Mouse (Mus musculus) urinary bladder, postnatal 10 days (tissue): Measurements from ENCODE around the gene Gm128.

ENCODE experiments used
- DNase-seq: peaks from one replicate; pipeline ENCODE4 v3.0.0; 2022; ENCODE audit warnings: low spot score

Gene Gm128

DNA sequence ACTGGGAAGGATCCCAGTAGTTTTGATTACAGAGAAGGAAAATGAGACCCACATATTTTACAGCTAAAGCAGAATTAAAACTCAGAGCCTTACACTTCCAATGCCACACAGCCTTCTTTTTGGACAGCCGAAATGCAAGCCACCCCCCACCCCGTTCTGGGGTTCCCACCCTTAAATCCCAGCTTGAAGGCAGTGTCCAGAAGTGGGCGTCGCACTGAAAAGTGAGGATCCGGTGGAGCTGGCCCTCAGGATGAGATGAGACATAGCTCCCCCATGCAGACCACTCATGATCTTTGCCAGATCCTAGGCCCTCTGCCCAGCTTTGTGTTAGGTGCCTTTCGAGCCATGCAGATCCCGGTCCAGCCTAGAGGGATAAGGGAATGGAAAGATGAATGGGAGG is at the start of gene Gm128:
Gene Gm128 (minus strand): TSS at position 101 of the 400 bp plus-strand sequence.
- no peak for DNase-seq

DNA sequence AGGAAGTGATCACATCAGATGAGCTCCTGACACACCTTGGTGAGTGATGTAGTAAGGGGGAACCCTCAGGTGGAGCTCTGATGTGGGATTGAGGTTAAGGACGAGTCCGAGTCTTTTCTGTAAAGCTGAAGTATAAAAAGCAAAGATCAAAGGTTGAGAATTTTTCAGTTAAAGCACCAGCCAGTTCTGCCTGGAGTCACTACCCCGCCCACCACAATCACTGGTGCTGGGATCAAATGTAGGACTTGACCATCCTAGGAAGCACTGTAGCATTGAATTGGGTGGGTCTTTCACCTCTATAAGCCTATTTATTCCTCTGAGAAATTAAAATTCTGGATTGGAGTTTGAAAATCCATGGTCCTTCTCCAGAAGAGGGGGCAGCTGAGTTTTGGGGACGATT is 49.6 kb upstream of the Gm128 start:
- DNase-seq: no peak

DNA sequence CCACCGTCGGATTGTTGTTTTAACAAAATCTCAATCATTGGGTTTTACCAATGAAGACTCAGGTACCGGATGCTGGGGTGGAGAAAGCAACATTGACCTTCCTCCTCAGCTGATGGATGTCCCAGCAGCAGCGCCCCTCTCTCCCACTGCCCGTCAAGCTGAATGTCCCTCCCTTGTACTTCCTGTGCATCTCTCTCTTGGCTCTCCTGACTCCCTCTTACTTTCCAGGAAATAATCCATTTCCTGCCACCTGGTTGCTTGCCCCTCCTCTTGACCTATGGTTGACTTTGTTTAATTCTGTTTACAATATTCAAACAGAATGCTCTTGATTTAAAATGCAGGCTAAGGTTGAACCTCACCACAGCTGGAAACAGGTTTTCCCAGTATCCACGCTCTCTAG is 48.8 kb upstream of the Gm128 start:
- DNase-seq: no peak

DNA sequence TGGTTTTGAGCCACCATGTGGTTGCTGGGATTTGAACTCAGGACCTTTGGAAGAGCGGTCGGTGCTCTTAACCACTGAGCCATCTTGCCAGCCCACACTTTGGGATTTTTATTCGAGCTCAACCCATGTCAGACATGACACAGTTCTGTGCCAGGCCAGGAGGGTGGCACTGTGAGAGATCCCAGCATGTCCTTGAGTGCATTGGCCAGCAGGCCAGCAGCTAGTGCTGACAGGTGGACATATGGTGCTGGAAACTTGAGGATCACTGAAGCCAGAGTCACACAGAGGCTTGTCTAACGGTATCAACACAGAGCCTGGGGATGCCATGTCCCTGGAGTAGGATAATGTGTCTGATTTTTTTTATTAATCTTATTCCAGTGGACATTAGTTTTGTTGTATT is 48.0 kb upstream of the Gm128 start:
- no peak for DNase-seq

DNA sequence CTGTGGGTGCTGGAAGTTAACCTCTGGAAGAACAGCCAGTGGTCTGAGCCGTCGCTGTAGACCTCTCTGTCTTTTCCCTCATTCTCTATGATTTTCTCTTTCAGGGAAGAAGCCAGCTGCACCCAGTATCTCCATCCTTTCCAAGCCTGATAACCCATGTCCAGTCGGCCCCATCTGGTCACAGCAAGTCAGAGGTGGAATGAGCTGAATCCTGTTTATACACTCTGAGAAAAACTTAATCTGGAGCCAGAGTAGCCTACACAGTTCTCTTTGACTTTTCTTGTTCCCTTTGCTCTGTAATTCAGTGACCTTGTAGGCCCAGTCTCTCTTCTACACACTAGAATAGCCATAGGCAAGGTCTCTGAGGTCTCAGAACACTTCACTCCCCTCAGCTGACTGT is 46.1 kb upstream of the Gm128 start:
- no peak for DNase-seq

DNA sequence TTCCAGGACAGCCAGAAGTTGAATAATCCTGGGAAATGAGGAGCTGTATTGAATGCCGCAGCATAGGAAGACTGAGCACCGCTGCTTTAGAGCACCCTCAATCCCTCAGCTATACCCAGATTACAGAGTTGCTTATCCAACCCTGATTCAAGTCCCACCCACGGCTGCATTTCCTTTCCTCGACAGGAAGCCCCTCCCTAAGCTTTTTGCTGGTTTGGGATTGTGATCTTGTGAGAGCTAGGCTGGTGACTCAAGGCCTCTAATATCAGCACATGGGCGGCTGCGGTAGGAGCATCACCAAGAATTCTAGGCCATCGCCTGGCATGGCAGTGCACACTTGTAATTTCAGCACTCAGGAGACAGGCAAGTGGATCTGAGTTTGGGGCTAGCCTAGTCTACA is 45.1 kb upstream of the Gm128 start:
- no peak for DNase-seq

DNA sequence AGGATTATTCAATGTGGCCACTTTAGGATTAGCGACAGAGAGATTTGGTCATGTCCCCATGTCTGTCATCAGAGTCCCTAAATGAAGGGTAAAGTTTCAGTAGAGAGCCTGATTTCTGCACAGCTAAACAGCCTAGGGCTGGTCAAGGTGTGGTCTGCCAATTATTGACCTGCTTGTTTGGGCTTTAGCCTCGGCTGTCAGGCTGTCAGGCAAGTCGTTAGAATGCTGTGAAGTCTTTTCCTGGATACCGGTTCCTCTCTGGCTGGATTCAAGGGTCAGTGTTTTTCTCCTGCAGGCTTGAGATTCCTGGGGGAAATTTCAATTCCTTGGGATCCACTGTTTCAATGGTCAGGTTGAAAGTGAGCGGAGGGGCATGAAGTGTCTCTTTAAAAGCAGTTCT is 44.6 kb upstream of the Gm128 start:
- no peak for DNase-seq

DNA sequence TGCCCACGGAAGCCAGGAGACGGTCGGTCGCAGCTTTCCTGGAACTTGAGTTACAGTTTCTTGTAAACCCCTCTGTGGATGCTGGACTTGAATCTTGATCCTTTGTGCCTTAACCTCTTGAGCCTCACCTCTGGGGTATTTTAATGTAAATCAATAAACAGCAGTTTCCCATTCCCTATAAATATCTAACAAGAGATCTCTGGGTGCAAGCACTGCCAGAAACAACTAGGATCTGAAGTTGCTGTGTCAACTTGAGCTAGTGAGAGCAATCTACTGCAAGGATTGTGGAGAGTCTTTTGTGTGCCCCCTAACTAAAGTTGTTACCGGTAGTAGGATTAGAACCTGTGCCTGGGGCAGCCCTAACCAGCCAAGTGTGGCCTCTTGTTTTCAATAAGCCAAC is 44.0 kb upstream of the Gm128 start:
- DNase-seq: no peak

DNA sequence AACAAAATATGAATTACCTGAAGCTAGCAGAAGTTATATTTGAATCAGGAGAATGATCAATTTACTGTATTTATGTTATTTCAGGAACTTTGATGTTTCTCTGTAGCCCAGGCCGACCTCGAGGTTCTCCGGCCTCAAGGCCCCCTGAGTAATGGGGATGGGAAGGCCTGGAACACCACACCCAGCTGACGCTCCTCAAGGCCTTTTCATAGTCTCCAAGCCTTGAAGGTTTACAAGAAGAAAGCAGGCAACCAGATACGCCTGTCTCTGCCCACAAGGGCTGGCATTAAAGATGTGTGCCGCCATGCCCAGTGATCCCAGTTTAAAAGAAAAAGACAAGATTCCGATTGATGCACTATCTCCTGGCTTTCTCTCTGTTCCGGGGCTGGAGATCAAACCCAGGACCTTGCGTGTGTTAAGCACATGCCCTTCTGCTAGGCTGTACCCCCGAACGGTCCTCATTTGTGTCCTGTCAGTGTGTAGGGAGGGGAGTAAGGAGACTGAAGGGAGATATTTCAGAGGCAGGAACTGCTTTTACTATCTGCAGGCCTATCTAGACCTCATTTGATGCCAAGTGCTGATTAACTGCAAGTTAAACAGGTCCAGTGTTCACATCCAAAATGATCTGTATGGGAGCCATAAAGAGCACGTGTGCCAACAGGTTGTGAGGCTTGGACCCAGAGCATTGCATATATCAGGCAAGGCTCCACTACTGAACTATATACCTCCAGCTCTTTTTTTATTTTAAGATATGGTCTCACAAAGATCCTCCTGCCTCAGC is 43.3 kb upstream of the Gm128 start:
- no peak for DNase-seq

DNA sequence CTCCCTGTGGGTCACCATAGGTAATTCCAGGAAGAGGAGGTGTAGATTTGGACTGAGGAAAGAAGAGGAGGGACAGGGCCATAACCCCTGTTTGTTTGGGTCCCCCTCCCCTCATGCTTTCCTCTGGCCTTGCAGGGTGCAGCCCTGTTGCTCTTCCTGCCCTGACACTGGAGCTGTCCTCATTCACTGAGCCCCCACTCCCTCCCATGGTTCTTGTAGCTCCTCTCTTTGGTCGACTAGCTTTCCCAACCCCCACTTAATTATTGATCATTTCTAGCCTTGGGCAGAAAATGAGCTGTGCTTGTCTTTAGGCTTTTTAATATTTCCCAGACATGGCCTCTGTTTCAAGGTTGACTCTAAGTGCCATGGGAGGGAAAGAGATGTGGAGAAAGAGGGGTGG is 42.7 kb upstream of the Gm128 start:
- DNase-seq: no peak

DNA sequence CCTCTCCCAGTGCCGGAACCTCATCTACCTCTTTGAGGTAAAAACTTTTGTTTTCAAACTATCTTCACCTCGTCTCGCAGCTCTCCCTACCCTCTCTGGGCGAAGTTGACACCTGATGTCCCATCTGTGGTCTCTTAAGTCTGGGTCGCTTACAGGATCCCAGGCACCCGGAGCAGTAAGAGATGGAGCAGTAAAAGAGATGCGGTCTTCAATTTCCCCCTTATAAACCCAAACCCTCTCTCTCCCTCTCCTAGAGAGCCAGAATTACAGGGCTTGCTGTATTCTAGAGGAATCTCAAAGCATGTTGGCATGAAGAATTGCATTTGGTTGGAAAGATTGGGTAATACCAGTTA is 42.2 kb upstream of the Gm128 start:
- DNase-seq: no peak

DNA sequence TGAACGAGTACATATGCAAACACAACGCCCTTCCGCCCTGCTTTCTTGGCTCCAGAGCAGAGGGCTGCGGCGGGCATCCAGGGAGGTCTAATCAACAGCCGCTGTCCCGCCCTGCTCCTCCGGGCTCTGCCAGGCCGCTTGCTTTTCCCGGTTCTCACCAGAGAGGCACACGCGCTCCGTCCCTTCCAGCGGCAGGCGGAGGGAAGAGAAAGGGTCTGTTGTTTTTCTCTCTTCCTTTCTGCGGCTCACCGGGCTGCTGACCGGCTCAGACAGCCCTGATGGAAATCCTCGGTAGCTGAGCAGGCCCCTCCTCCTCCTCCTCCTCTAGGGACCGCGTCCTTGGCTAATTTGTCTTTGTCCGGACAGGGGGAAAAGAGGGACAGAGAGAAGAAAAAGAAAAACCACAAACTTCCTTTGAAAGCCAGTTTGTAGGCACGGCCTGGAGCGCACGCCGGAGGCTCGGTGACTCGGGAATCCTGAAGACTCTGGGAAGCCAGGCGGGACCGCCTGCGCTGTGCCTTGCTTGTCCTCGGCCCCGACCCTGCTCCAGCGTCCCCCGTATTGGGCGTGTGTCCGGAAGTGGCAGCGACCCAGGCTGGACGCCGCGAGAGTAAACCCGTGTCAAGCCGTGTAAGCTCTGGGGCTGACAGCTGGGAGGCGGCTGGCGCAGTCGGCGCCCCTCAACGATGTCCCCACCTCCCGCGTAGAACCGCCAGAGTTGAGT is 41.6 kb upstream of the Gm128 start:
- peak; percentile 43 for DNase-seq

DNA sequence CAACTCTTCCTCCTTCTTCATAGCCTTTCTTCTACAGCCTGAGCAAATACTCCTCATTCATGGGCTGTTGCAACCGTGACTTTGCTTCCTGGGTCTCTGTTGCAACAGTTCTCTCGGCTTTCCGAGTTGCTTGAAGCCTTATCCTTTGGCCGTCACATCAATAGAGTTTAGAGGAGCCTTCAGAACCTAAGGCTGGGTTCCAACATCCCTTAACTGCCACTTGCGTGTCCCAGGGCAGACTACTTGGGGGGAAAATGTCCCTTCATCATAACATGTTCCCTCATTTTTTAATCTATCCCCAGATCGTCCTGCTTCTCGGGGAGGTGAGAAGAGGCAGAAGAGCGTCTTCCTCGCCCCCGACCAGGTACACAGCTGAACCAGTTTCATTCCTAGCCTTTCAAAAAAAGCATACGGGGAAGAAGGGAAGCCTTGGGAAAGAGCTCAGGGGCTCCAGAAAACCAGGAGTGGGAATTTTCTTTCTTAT is 41.0 kb upstream of the Gm128 start:
- DNase-seq: no peak

DNA sequence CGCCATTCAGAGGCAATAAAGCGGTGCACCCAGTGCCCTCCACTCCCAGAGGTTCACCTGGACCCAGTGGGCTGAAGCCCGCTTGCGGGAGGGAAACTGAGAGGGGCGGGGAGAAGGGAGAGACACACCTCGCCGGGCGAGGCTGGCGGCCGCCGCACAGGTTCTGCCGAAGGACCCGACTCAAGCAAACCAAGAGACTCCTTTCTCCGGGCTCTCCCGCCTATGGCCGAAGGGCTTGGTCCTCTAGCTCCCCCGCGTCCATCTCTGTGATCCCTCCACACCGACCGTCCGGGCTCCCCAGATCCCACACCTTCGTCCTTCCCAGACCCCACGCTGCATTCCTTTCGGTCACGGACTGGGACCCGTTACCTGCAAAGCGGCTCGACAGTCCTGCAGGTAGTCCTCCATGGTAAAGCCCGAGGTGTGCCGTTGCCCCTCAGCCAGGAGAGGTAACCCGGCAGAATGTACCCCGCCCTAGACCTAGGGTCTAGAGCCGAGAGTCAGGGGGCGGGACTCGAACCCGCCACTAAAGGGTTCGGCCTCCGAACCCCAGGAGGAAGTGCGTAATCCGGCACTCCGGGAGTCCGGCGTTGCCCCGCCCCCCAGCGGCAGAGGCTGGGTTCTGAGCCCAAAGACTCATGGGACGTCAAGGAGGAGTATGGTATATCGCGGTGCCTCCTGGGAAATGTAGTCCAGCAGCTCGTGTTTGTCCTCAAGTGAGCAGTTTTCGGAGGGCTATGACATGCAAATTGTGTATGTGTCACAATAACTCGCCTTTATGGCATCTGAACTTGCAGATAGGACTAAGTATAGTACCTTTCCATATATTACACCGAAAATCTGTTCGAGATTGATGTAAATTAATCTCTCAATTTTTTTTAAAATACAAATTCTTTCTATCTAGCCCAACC is 40.1 kb upstream of the Gm128 start, which contains the start of the genes Mindy1 and Prune1:
Gene Mindy1 (plus strand): TSS at position 130 of the 911 bp plus-strand sequence.
Gene Prune1 (minus strand): TSS at position 861 of the 911 bp plus-strand sequence.
- peak; percentile 95 for DNase-seq

DNA sequence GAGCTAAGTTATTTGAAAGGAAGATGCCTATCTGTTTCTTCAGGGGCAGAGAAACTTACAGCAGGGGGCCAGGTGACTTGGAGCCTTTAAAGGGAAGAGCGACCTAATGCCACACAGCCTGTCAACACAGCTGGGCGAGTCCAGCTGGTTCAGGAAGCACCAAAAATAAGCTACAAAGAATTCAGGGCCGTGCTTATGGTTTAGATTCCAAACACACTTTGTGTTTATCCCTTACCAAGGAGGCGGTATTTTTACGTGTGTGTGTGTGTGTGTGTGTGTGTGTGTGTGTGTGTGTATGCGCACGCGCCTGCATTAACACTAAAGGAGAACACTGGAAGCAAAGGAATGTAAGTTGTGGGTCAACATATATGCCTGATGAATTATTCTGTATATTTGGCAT is 39.3 kb upstream of the Gm128 start:
- DNase-seq: no peak

DNA sequence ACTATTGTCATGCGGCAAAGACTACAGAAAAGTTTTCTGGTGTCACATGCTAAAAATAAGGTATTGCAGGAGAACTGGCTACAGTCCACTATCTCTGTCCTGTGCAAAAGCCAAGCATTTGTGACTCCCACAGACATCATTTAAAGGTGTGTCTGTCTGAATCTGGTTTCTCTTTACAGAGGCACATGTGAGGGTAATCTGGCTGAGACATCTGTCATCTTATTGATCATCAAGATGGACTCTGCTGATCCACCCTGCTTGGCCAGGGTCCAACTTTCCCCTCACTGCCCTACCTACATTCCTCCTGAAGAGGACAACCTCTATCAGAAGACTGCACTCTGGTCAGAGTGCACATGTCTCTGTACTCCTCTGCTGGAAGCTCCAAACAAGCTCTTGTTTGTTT is 35.8 kb upstream of the Gm128 start:
- DNase-seq: no peak

DNA sequence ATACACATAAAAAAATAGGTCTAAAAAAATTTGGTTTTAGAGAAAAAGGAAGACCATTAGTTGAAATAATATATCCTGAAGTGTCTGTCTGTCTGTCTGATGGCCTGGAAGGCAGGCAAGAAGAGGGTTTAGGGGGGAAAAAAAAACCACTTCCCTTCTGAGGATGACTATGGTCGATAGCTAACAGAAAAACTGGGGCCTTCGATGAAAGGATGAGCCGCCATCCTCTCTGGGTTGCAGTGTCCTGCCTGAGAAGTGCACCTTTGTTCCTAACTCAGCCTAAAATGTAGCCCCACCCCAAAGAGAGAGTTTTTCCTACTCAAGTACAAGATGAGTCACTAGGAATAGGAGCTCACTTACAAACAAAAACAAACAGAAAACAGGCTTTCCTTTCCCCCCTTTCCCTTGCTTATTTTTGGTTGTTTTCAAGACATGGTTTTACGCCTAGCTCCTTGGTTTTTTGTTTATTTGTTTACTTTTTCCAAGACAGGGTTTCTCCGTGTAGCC is 35.1 kb upstream of the Gm128 start:
- no peak for DNase-seq

DNA sequence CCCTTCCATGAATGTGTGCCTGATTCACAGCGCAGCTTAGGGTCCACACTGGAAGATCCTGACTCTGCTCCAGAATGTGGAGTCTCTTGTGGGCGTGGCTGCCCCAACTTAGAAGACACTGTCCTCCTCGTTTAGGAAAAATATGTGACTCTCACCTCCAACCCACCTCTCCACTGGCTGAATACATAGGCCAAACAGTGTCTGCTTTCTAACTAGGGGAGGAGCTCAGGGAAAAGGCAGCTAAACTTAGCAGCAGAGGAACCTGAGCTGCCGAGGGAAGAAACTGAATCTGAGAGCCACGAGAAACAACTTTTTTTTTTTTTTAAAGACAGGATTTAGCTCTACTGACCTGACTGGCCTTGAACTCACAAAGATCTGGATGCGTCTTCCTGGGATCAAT is 33.8 kb upstream of the Gm128 start:
- no peak for DNase-seq

DNA sequence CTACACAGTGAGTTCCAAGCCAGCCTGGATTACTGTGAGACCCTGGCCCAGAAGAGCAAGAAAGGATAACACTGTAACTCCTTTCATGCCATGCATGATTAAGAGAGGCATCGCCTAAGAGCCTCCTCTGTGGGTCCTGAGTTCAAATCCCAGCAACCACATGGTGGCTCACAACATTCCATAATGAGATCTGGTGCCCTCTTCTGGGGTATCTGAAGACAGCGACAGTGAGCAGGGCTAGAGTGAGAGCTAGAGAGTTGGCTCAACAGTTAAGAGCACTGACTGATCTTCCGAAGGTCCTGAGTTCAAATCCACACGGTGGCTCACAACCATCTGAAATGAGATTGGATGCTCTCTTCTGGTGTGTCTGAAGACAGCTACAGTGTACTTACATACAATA is 33.1 kb upstream of the Gm128 start:
- no peak for DNase-seq

DNA sequence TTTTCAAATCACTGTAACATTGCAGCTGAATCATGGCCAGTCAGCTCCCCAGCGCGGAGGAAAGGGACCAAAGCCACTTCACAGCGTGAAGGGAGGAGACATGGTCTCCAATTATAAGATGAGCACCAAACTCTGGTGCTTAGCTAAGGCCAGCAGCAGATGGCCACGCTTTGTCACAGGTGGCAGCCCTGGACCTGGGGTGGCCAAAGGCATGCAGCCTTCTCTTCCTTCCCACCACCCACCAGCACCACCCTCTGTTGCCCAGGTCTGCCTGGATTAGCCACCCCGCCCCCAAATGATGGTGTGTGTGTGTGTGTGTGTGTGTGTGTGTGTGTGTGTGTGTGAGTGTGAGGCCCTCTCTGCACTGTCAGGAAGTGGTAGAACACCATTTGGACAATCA is 32.1 kb upstream of the Gm128 start:
- DNase-seq: no peak

DNA sequence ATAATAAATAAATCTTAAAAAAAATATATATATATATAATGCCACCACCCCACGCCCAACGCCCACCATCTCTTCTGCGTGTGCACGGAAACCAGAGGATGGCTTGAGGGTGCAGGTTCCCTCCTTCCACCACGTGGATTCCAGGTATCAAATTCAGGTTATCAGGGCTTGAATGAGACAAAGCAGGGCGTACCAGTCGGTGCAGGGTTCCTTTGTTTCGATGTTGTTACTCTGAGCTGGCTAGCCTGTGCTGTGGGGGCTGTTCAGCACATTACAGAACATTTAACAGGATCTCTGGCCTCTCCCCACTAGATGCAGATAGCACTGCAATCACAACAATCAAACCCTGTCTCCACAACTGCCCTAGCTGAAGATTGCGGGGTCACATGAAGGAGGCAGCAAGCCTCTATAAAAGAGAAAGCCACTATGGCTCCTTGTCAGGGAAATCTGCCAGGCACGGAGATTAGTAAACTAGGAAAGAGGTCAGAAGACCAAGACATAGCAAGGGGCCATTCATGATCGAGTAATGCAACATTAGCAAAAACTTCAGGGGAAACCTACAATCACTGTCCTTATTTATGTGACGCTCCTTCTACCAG is 29.5 kb upstream of the Gm128 start:
- DNase-seq: no peak

DNA sequence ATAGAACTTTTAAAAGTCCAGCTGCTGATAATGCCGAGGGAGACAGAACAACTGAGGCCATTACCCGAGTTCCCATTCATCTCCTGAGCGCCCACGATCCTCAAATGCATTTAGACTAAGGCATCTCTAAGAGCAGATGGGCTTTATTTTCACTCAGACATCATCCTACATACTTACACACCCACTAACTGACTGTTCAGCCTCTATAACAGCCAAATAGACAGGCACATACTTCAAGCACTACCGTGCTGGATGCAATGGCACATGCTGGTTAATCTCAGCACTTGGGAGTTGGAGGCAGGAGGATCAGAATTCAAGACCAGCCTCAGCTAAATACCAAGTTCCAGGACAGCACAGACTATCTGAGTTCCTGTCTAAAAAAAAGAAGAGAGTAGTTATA is 28.4 kb upstream of the Gm128 start:
- no peak for DNase-seq
